Mouse (Mus musculus) embryonic facial prominence, embryonic 10.5 days (tissue): ENCODE measurements around the gene Vmp1. TPM values are rescaled to one million over a fixed set of nuclear protein-coding genes. Genes with fewer than 3 reads are reported as not detected.

ENCODE experiments used
- DNase-seq: peaks from one replicate; pipeline ENCODE4 v3.0.0-alpha.2; 2017; ENCODE audit warnings: low spot score
- H3K27ac ChIP-seq: fragments of 300-500 bp; sonication (generic); replicated peaks from 2 replicates; pipeline ENCODE4 v1.5.1; 2016; ENCODE audit warnings: mild to moderate bottlenecking
- H3K27me3 ChIP-seq: fragments of 300-500 bp; sonication (generic); replicated peaks from 2 replicates; pipeline ENCODE4 v1.6.1; 2016; ENCODE audit warnings: low read depth, mild to moderate bottlenecking; ENCODE audit not compliant: poor library complexity, severe bottlenecking
- H3K36me3 ChIP-seq: fragments of 300-500 bp; sonication (generic); replicated peaks from 2 replicates; pipeline ENCODE4 v1.6.1; 2016; ENCODE audit warnings: mild to moderate bottlenecking, moderate library complexity
- H3K4me1 ChIP-seq: fragments of 300-500 bp; sonication (generic); 2 replicates; pipeline ENCODE4 v1.6.1; 2016
- H3K4me3 ChIP-seq: fragments of 300-500 bp; sonication (generic); 2 replicates; pipeline ENCODE4 v1.5.1; 2016; ENCODE audit warnings: mild to moderate bottlenecking, moderate library complexity
- H3K9me3 ChIP-seq: fragments of 300-500 bp; sonication (generic); 2 replicates; pipeline ENCODE4 v1.6.1; 2016; ENCODE audit warnings: mild to moderate bottlenecking
- WGBS: fragments of 180-500 bp; shearing (Covaris S2); methylation state at CpG from one replicate; pipeline ENCODE4 v1.1.7; 2016; 5-methylcytosine and 5-hydroxymethylcytosine counted together
- polyA plus RNA-seq: library from polyadenylated mRNA; unstranded; fragments of >200 nt; fragmentation: Nextera tagmentation; extraction: Ambion mirVana; gene quantifications from 2 replicates; pipeline ENCODE4 v1.2.1, GENCODE M21; 2016

The Vmp1 gene
- polyA plus RNA-seq, 1 experiment from 2014 or later, result 84.9 TPM

DNA sequence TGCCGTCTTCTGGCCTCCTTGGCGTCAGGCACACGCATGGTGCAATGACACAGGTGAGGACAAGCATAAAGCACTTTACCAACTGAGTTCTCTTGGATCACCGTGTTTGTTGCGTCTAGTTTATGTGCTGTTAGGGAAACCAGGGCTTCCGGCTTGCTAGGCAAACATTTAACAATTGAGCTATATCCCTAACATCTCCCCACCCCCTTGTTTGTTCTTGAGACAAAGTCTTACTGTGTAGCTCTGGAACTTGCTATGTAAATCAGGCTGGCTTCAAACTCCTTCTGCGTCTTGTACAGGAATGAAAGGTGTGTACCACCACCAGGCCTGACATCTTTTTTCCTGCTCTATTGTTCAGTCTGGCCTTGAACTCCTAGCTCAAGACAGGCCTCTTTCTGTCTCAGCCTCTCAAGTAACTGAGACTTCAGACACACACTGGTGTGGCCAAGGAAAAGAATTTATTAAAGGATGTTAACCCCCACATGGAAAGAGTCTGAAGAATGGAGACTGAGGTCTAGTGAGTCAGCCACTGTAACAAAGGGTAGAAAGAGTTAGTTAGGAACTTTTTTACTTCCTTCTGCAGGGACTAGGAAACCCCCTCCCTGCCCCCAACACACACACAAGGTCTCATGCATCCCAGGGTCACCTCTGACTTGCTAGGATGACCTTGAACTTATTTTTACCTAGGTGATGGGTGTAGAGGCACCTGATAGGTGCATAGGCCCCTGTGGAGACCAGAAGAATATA is 107.8 kb downstream of the Vmp1 start:
- peaks cover 74% of the 10 kb centered on the region for H3K4me1 ChIP-seq
- no peak for DNase-seq
- 87% methylated on average over 7 of the region's 7 CpGs for WGBS
- peak overlapping the region; percentile 48; the same call in 1 of the 2 replicates for H3K27ac ChIP-seq
- no peaks in the 10 kb centered on the region for H3K36me3 ChIP-seq
- H3K9me3 ChIP-seq, result no peaks in the 10 kb centered on the region
- no peaks in the 10 kb centered on the region for H3K27me3 ChIP-seq
- no peak overlapping the region for H3K4me3 ChIP-seq

DNA sequence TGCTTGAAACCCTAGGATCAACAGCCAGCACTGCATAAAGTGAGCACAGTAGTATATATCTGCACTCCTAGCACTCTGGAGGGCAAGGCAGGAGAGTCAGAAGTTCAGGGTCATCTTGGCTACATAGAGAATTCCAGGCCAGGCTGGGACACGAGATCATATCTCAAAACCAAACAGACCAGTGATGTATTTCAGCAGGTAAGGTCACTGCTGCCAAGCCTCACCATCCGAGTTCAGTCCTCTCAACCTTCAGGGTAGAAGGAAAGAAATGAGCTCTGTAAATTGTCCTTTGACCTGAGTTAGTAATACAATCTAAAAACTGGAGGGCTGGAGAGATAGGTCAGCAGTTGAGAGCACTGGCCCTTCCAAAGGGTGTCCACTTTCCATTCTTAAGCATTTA is 109.2 kb downstream of the Vmp1 start:
- no peak for DNase-seq
- Histone ChIP-seq H3K9me3 (no peaks in the 10 kb centered on the region), H3K4me1 (peaks cover 72% of the 10 kb centered on the region), H3K27me3 (no peaks in the 10 kb centered on the region), H3K4me3 (no peak overlapping the region), H3K27ac (peak overlapping the region; percentile 40; the same call in 1 of the 2 replicates), H3K36me3 (no peaks in the 10 kb centered on the region)
- 45% methylated on average over 2 of the region's 2 CpGs for WGBS

DNA sequence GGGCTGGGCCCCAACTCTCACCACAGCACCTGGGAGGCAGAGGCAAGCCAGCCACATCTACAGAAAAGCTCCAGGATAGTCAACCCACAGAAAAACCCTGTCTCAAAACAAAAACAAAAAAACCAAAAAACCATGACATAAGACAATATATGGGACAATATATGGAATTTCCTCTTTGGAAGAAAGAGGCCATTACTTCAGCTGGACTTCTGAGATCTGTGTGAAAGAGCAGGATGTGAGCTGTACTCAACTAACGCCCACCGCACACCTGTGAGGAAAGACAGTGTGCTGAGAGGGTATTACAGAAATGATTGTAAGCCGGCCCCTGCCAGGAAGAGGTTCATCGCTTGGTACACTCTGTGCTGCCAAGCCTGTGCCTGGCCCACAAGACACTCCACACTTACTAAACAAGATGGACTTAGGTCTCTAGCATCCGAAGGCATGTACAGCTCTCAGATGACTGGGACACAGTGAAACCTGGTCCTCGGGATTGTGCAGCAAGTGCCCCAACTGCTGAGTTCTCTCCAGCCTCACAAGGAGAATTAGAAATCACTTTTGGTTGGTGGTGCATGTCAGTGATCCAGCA is 109.9 kb downstream of the Vmp1 start:
- WGBS, result 88% methylated on average over 6 of the region's 6 CpGs
- Histone ChIP-seq H3K9me3 (no peaks in the 10 kb centered on the region), H3K4me3 (no peak overlapping the region), H3K36me3 (no peaks in the 10 kb centered on the region), H3K27me3 (no peaks in the 10 kb centered on the region), H3K27ac (peak overlapping the region; percentile 40; the same call in 1 of the 2 replicates), H3K4me1 (peaks cover 68% of the 10 kb centered on the region)
- DNase-seq, result no peak

DNA sequence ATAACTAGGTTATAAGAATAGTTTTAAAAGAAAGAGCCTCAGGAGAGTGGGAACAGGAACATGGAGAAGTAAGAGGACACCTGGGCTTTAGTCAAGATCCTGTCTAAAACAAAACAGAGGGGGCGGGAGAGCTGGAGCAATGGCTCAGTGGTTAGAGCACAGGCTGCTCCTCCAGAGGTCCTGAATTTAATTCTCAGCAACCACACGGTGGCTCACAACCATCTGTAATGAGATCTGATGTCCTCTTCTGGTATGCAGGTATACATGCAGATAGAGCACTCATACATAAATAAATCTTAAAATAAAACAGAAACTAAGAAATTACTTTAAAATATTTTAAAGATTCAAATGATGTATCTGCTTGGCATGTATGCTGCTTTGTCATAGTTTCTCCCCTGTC is 111.0 kb downstream of the Vmp1 start:
- no peaks in the 10 kb centered on the region for H3K36me3 ChIP-seq
- H3K27ac ChIP-seq, result peak overlapping the region; percentile 85
- no peaks in the 10 kb centered on the region for H3K9me3 ChIP-seq
- WGBS, result 78% methylated on average over 2 of the region's 2 CpGs
- no peaks in the 10 kb centered on the region for H3K27me3 ChIP-seq
- no peak for DNase-seq
- H3K4me1 ChIP-seq, result peaks cover 61% of the 10 kb centered on the region
- H3K4me3 ChIP-seq, result no peak overlapping the region

DNA sequence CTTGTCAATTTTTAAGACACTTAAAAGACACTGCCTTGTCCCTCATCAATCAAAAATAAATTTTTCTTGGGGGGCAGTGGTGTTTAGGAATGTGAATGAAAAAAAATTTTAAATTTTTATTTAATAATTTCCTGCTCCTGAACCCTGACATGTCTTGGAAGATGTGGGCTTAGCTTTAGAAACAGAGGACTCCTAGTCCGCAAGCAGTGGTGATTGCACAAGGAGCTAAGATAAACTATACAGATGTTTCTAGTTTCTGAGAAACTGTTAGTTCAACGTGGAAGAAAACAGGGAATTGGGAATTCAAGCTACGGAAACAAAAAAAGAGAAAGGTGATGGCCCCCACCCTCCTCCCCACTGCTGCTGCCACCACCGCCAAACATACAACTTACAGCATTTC is 111.8 kb downstream of the Vmp1 start:
- no peak for DNase-seq
- Histone ChIP-seq H3K4me3 (no peak overlapping the region), H3K27ac (peak overlapping the region; percentile 85), H3K27me3 (no peaks in the 10 kb centered on the region), H3K9me3 (no peaks in the 10 kb centered on the region), H3K4me1 (peaks cover 54% of the 10 kb centered on the region), H3K36me3 (no peaks in the 10 kb centered on the region; the same call in 1 of the 2 replicates)
- 47% methylated on average over 4 of the region's 4 CpGs for WGBS

DNA sequence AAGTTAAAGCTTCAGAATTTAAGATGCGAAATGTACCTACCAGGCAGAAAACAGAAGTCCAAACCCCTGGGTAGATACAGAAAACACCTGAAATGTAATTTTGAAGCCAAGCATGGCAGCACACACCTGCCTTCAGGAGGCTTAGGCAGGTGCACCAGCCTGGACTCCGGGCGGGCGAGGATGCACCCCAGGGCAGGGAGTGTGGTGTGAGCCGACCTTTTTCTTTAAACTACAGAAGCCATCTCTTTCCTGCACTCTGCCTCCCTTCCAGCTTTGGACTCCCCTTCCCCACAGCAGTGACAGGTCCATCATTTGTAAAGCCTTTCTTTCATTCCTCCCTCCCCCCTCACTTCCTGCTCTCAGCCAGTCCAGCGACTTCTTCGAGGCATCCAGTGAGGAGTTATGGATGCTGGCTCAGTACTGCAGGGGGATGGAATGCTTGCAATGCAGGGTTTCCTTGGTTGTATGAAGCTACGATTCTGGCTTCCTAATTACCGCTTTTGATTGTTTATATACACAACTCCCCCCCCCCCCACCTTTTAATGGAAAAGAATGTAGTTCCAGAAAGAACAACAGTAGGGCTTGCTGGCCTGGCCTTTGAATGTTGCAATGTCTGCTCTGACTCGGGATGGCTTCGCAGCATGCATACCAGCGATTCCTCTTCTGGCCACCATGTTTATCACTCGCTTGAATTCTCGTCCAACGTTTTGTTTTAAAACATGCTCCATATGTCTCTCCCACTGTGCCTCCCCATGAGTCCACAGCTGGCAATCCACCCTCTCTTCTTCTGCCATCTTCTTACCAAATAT is 112.4 kb downstream of the Vmp1 start:
- Histone ChIP-seq H3K36me3 (peaks cover 1% of the 10 kb centered on the region; the same call in 1 of the 2 replicates), H3K4me1 (peaks cover 50% of the 10 kb centered on the region), H3K9me3 (no peaks in the 10 kb centered on the region), H3K27me3 (no peaks in the 10 kb centered on the region), H3K4me3 (peak overlapping the region; percentile 28; the same call in 1 of the 2 replicates), H3K27ac (peak overlapping the region; percentile 85)
- 30% methylated on average over 15 of the region's 15 CpGs for WGBS
- DNase-seq, result peak; percentile 70

DNA sequence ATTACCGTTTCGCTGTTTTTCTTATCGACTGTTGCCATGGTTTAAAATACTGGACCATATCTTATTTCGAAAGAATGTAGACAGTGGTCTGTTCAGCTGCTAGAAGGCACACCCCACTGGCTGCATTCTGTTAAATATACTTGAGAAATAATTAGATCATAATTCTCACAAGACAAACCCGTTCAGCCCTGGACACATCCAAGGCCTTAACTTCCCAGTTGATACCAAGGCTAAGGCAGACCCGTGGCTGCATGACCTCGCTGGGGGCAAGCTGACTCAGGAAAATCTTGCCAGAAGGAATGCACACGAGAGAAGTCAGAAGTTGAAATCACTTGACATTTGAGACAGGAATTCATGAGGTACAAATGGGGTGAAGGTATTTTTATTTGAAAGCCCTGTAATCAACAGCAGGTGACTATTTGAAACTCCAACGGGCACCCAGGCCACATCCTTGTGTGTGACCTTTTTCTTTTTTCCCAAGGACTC is 113.3 kb downstream of the Vmp1 start:
- 29% methylated on average over 9 of the region's 9 CpGs for WGBS
- DNase-seq, result peak; percentile 79
- no peaks in the 10 kb centered on the region for H3K27me3 ChIP-seq
- no peak overlapping the region for H3K4me3 ChIP-seq
- peaks cover 9% of the 10 kb centered on the region for H3K36me3 ChIP-seq
- peaks cover 41% of the 10 kb centered on the region for H3K4me1 ChIP-seq
- H3K27ac ChIP-seq, result peak overlapping the region; percentile 85
- no peaks in the 10 kb centered on the region for H3K9me3 ChIP-seq

DNA sequence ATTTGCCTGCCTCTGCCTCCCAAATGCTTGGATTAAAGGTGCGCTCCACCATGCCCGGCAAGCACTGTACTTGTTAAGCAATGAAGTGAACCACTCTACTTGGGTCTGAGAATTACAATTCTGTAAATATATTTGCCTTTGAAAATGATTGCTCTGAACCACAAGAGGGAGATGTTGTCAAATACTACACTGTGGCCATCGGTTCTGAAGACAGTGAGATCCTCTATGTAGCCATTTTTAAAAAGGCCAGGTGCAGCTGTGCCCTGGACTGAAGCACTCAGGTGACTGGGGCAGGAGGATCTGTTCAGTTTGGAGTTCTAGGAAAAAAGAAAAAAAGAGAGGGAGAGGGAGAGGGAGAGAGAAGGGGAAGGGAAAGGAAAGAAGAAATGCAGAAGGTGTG is 115.2 kb downstream of the Vmp1 start:
- H3K27ac ChIP-seq, result no peak overlapping the region
- H3K36me3 ChIP-seq, result peaks cover 13% of the 10 kb centered on the region
- no peaks in the 10 kb centered on the region for H3K27me3 ChIP-seq
- 78% methylated on average over 3 of the region's 3 CpGs for WGBS
- no peaks in the 10 kb centered on the region for H3K9me3 ChIP-seq
- H3K4me3 ChIP-seq, result no peak overlapping the region
- DNase-seq, result no peak
- peaks cover 34% of the 10 kb centered on the region for H3K4me1 ChIP-seq

DNA sequence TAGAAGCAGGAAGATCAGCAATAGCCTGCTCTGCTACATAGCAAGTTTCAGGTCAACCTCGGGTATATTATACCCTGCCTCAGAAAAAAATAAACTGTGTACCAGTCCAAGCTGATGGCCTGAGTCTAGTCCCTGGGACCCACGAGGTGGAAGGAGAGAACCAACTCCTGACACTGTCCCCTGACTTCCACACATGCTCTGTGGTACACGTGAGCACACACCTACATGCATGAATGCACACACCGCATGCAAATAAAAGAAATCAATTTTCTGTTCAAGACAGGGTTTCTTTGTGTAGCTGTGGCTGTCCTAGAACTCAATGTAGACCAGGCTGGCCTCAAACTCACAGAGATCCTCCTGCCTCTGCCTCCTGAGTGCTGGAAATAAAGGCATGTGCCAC is 125.4 kb downstream of the Vmp1 start:
- no peak overlapping the region for H3K4me3 ChIP-seq
- H3K27me3 ChIP-seq, result no peaks in the 10 kb centered on the region
- DNase-seq, result no peak
- H3K9me3 ChIP-seq, result no peaks in the 10 kb centered on the region
- 0 out of 2 replicates have a peak, but pooled peaks cover 4% of the 10 kb centered on the region for H3K4me1 ChIP-seq
- H3K36me3 ChIP-seq, result peaks cover 60% of the 10 kb centered on the region
- no peak overlapping the region for H3K27ac ChIP-seq
- 88% methylated on average over 4 of the region's 4 CpGs for WGBS

DNA sequence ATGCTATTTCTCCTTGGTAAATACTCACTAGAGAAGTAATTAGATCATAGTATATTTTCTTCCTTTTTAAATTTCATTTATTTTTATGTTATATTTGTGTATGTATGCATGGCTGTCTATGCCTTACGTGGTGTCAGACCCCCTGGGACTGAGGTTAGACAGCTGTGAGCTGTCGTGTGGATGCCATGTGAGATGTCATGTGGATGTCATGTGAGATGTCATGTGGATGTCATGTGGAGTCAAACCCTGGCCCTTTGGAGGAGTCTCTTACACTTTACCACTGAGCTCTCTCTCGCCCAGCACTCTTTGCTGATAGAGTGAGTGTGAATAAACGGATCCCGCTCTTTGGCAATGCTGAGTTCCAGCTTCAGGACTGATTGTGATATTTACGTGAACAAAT is 130.1 kb downstream of the Vmp1 start:
- 88% methylated on average over 6 of the region's 6 CpGs for WGBS
- Histone ChIP-seq H3K27ac (no peak overlapping the region), H3K9me3 (no peaks in the 10 kb centered on the region)

DNA sequence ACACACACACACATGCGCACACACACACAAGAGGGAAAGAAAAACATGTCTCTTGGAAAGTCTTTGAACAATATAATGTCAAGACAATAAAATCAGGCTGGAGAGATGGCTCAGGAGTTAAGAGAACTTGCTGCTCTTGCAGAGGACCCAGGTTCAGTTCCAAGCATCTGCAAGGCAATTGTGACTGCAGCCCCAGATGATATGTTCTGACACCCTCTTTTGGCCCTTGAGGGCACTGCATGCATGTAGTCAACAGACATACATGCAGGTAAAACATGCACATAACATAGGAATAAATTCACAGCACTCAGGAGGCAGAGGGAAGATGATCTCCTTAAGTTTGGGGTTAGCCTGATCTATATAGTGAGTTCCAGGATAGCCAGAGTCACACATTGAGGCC is 136.2 kb downstream of the Vmp1 start:
- no peak for DNase-seq
- Histone ChIP-seq H3K4me1 (peaks cover 25% of the 10 kb centered on the region), H3K27me3 (no peaks in the 10 kb centered on the region), H3K36me3 (peaks cover 26% of the 10 kb centered on the region), H3K27ac (no peak overlapping the region), H3K4me3 (no peak overlapping the region), H3K9me3 (no peaks in the 10 kb centered on the region)
- 88% methylated on average over 1 of the region's 1 CpGs for WGBS

More for the DNA sequence above, 130.1 kb downstream of the Vmp1 start:
- no peak overlapping the region for H3K4me3 ChIP-seq
- H3K4me1 ChIP-seq, result no peaks in the 10 kb centered on the region
- no peak for DNase-seq
- H3K27me3 ChIP-seq, result no peaks in the 10 kb centered on the region
- peaks cover 66% of the 10 kb centered on the region for H3K36me3 ChIP-seq

DNA sequence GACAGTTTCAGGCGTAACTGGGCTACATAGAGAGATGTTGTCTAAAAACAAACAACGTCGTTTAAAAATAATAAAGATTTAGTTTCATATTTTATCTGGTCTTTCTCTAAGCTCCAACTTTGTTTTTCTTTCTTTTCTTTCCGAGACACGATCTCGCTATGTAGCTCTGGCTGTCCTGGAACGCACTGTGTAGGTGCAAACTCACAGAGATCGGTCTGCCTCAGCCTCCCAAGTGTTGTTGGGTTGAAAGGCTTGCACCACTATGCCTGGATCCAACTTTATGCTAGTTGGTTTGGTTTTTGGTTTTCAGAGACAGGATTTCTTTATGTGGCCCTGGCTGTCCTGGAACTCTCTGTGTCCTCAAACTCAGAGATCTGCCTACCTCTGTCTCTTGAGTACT is 138.1 kb downstream of the Vmp1 start:
- H3K27ac ChIP-seq, result peak overlapping the region; percentile 93
- H3K4me3 ChIP-seq, result peak overlapping the region; percentile 100
- 83% methylated on average over 8 of the region's 8 CpGs for WGBS

More for the DNA sequence above, 138.1 kb downstream of the Vmp1 start:
- Histone ChIP-seq H3K9me3 (no peaks in the 10 kb centered on the region), H3K4me1 (peaks cover 32% of the 10 kb centered on the region), H3K36me3 (peaks cover 30% of the 10 kb centered on the region), H3K27me3 (no peaks in the 10 kb centered on the region)
- DNase-seq, result no peak
